Mouse (Mus musculus) CH12.LX (cell line): ENCODE measurements around the gene Fdx1l.

ENCODE experiments used
- KAT2A ChIP-seq: IDR thresholded peaks from 2 replicates; pipeline ENCODE4 v1.6.1; 2012; ENCODE audit warnings: low read length, improper control_type of control experiment, inconsistent platforms; ENCODE audit not compliant: insufficient replicate concordance
- SIN3A ChIP-seq: IDR thresholded peaks from 2 replicates; pipeline ENCODE4 v1.6.1; 2012; ENCODE audit warnings: low read length, improper control_type of control experiment, inconsistent platforms
- ZMIZ1 ChIP-seq: IDR thresholded peaks from 2 replicates; pipeline ENCODE4 v1.6.1; 2012; ENCODE audit warnings: low read depth, mild to moderate bottlenecking, inconsistent platforms, low read length, improper control_type of control experiment

GRCm38 (mm10) chr9:21026849-21027248, 46.6 kb downstream of the Fdx1l start:
- TF ChIP-seq SIN3A (no peak), KAT2A (no peak), ZMIZ1 (no peak)
